Mouse (Mus musculus) hindbrain, embryonic 15.5 days (tissue): ENCODE data around the gene Ino80. TPM values are rescaled to one million over a fixed set of nuclear protein-coding genes. Genes with fewer than 3 reads are reported as not detected.

ENCODE experiments used
- ATAC-seq: fragments of 200-750 bp; cut with Nextera tagmentation; 2 replicates; pipeline ENCODE4 v1.8.0; 2017; ENCODE audit warnings: low read depth, moderate number of reproducible peaks, moderate TSS enrichment; ENCODE audit not compliant: low FRiP score
- H3K27ac ChIP-seq: fragments of 300-500 bp; sonication (generic); replicated peaks from 2 replicates; pipeline ENCODE4 v1.5.1; 2015; ENCODE audit warnings: mild to moderate bottlenecking, inconsistent platforms
- H3K27me3 ChIP-seq: fragments of 300-500 bp; sonication (generic); 2 replicates; pipeline ENCODE4 v1.6.1; 2015; ENCODE audit warnings: control low read depth, inconsistent platforms
- H3K36me3 ChIP-seq: fragments of 300-500 bp; sonication (generic); 2 replicates; pipeline ENCODE4 v1.6.1; 2015; ENCODE audit warnings: control low read depth, inconsistent platforms
- H3K4me1 ChIP-seq: fragments of 300-500 bp; sonication (generic); replicated peaks from 2 replicates; pipeline ENCODE4 v1.6.1; 2015; ENCODE audit warnings: control low read depth, inconsistent platforms
- H3K4me2 ChIP-seq: fragments of 300-500 bp; sonication (generic); 2 replicates; pipeline ENCODE4 v1.6.1; 2015; ENCODE audit warnings: moderate library complexity, mild to moderate bottlenecking, inconsistent platforms
- H3K4me3 ChIP-seq: fragments of 300-500 bp; sonication (generic); 2 replicates; pipeline ENCODE4 v1.5.1; 2015; ENCODE audit warnings: mild to moderate bottlenecking, inconsistent platforms
- H3K9ac ChIP-seq: fragments of 300-500 bp; sonication (generic); 2 replicates; pipeline ENCODE4 v1.6.1; 2015; ENCODE audit warnings: inconsistent platforms
- H3K9me3 ChIP-seq: fragments of 300-500 bp; sonication (generic); 2 replicates; pipeline ENCODE4 v1.6.1; 2016; ENCODE audit warnings: control low read depth, inconsistent platforms
- WGBS: fragments of 180-500 bp; shearing (Covaris S2); methylation state at CpG from one replicate; pipeline ENCODE4 v1.1.7; 2015; 5-methylcytosine and 5-hydroxymethylcytosine counted together
- polyA plus RNA-seq: library from polyadenylated mRNA; unstranded; fragments of >200 nt; fragmentation: Nextera tagmentation; extraction: Ambion mirVana; gene quantifications from 2 replicates; pipeline ENCODE4 v1.2.1, GENCODE M21; 2015

Ino80 gene
- polyA plus RNA-seq, 1 experiment from 2014 or later: 2.9 TPM

DNA sequence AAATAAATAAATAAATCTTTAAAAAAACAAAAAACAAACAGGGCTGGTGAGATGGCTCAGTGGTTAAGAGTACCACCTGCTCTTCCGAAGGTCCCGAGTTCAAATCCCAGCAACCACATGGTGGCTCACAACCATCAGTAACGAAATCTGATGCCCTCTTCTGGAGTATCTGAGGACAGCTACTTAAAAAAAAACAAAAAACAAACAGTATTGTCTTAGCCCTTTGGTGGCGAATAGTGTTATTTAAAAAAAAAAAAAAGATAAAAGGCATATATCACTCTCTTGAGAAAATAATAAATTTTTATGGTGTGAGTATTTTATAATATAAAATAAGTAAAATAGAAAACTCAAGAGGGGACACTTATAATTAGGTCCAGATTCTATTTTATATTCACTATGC, 41.0 kb downstream of the Ino80 start:
- H3K4me3 ChIP-seq: no peak overlapping the region
- H3K27ac ChIP-seq: no peak overlapping the region
- H3K9me3 ChIP-seq: no peaks in the 10 kb centered on the region
- H3K4me1 ChIP-seq: no peaks in the 10 kb centered on the region
- H3K36me3 ChIP-seq: peaks cover 45% of the 10 kb centered on the region
- H3K27me3 ChIP-seq: no peaks in the 10 kb centered on the region
- no peak for ATAC-seq
- WGBS: 94% methylated on average over 4 of the region's 4 CpGs
- H3K9ac ChIP-seq: no peak overlapping the region
- H3K4me2 ChIP-seq: no peak overlapping the region

DNA sequence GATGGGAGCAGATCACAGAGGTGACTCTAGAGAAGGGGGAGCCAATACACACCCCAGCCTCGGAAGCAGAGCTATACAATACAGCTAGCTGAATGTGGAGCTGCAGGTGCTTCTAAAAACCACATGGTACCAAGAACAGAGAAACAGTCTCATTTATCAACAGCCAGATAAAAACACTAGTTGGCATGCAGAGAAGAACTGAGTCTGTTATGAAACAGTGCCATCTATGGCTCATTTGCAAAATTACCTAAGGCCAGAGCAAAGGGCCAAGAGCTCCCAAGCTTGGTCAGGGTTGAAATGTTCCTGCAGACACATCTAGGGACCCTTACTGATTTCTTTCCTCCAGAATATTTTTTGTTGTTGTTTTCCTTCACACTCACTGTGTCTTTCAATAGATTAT, 63.7 kb downstream of the Ino80 start:
- Histone ChIP-seq H3K4me3 (no peak overlapping the region), H3K27ac (no peak overlapping the region), H3K4me2 (no peak overlapping the region), H3K27me3 (no peaks in the 10 kb centered on the region), H3K36me3 (peaks cover 53% of the 10 kb centered on the region), H3K9ac (no peak overlapping the region), H3K4me1 (peaks cover 8% of the 10 kb centered on the region; the same call in 1 of the 2 replicates), H3K9me3 (no peaks in the 10 kb centered on the region)
- ATAC-seq: peak; percentile 54; the same call in 1 of the 2 replicates
- WGBS: 24% methylated on average over 1 of the region's 1 CpGs

DNA sequence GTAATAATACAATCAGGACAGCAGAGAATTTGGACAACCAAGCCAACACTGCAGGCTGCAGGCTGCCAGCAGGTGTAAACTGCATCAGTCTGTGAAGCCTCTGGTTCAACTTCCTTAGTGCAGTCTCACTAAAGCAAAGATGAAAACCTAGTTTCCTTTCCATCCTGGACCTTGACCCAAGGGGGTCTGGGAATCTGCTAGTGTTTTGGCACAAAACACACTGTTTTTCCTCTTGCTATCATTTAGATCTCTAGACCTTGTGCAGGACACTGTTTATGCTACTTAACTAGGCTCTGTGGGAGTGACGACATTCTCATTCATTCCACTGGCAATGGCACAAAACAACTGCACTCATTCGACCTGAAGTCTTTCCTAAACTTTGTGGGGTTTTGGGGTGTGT, 65.8 kb downstream of the Ino80 start:
- no peak overlapping the region for H3K27ac ChIP-seq
- no peaks in the 10 kb centered on the region for H3K27me3 ChIP-seq
- no peak overlapping the region for H3K4me2 ChIP-seq
- no peaks in the 10 kb centered on the region for H3K9me3 ChIP-seq
- peaks cover 8% of the 10 kb centered on the region; the same call in 1 of the 2 replicates for H3K4me1 ChIP-seq
- H3K4me3 ChIP-seq: no peak overlapping the region
- ATAC-seq: no peak
- peaks cover 36% of the 10 kb centered on the region for H3K36me3 ChIP-seq
- H3K9ac ChIP-seq: no peak overlapping the region
- WGBS: 72% methylated on average over 2 of the region's 2 CpGs

DNA sequence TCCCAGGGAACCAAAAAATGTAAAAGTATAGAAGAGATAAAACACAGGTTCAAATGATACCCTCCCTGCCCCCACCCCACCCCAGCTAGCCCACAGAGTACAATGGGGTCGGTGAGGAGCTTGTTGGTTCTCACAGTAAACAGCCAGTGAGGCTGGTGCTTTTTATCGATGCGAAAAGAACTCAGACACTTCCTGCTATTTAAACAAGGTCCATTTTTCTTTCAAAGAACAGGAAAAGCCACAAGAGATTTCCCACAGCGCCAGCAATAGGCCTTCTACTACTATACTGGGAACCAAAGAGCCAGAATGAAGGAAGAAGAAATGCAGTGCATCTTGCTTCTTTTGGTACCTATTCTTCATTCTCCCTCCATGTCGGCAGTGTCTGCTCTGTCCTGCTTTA, 66.5 kb downstream of the Ino80 start:
- peaks cover 8% of the 10 kb centered on the region; the same call in 1 of the 2 replicates for H3K4me1 ChIP-seq
- no peak overlapping the region for H3K9ac ChIP-seq
- WGBS: 76% methylated on average over 5 of the region's 5 CpGs
- no peak overlapping the region for H3K4me3 ChIP-seq
- H3K4me2 ChIP-seq: no peak overlapping the region
- H3K9me3 ChIP-seq: no peaks in the 10 kb centered on the region
- no peak overlapping the region for H3K27ac ChIP-seq
- H3K36me3 ChIP-seq: peaks cover 39% of the 10 kb centered on the region
- H3K27me3 ChIP-seq: no peaks in the 10 kb centered on the region
- ATAC-seq: no peak

DNA sequence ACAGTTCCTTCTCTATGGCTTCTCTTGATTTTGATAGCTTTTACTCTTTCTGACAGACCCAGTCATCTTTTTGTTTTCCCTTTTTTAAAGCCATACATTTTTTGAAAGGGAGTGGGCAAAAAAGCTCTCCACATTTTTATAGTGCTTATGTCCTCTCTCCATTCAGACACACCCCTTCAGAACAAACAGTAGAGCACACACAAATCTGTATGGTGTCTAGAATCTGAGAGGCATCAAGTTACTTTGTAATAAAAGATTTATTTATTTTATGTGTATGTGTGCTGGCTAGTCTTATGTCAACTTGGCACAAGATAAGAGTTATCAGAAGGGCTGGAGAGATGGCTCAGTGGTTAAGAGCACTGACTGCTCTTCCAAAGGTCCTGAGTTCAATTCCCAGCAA, 68.8 kb downstream of the Ino80 start:
- Histone ChIP-seq H3K4me2 (no peak overlapping the region), H3K9me3 (no peaks in the 10 kb centered on the region), H3K4me1 (peaks cover 8% of the 10 kb centered on the region; the same call in 1 of the 2 replicates), H3K36me3 (peaks cover 45% of the 10 kb centered on the region), H3K27ac (peak overlapping the region; percentile 69), H3K4me3 (no peak overlapping the region), H3K9ac (no peak overlapping the region), H3K27me3 (no peaks in the 10 kb centered on the region)
- no peak for ATAC-seq

DNA sequence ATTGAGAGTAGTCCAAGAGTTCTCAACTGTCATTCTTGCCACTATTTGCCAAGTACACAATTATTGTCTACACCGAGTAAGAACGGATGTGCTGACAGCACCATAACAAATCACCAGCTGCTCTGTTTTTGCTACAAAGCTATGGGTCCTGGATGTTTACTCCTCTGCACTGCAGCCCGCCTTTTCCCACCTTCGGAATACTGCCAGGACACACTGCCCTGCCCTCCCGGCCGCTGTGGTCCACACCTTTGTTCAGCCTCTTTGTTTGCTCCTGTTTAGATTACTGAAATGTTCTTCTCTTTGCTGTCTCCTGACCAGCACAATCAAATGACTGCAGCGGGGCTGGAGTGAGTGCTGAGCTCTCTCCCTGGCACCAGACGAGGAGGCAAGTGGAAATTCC, 69.2 kb downstream of the Ino80 start:
- WGBS: 62% methylated on average over 8 of the region's 8 CpGs
- H3K4me2 ChIP-seq: no peak overlapping the region
- H3K27me3 ChIP-seq: no peaks in the 10 kb centered on the region
- no peaks in the 10 kb centered on the region for H3K9me3 ChIP-seq
- peak; percentile 61; the same call in 1 of the 2 replicates for ATAC-seq
- peak overlapping the region; percentile 69 for H3K27ac ChIP-seq
- H3K4me3 ChIP-seq: no peak overlapping the region
- no peak overlapping the region for H3K9ac ChIP-seq
- H3K4me1 ChIP-seq: 0 out of 2 replicates have a peak, but pooled peaks cover 4% of the 10 kb centered on the region
- peaks cover 43% of the 10 kb centered on the region for H3K36me3 ChIP-seq

DNA sequence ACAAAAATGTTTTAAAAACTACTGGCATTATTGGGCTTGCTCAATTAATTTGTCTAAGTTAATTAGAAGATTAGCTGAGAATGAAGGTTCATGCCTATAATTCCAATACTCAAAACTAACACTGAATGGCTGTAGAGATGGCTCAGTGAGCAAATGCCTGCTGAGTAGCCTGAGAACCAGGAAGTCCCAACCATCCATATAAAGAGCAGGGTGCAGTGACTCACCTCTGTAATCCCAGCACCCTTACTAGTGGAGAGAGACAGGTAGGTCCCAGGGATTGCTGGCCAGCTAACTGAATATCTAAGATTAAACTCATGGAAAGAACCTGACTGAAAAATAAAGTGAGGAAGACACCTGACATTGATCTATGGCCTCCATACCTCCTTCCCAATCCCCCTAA, 78.2 kb downstream of the Ino80 start:
- no peak for ATAC-seq
- no peak overlapping the region for H3K9ac ChIP-seq
- no peak overlapping the region for H3K27ac ChIP-seq
- H3K27me3 ChIP-seq: no peaks in the 10 kb centered on the region
- no peaks in the 10 kb centered on the region for H3K4me1 ChIP-seq
- peaks cover 26% of the 10 kb centered on the region for H3K36me3 ChIP-seq
- H3K9me3 ChIP-seq: no peaks in the 10 kb centered on the region
- H3K4me3 ChIP-seq: no peak overlapping the region
- no peak overlapping the region for H3K4me2 ChIP-seq

DNA sequence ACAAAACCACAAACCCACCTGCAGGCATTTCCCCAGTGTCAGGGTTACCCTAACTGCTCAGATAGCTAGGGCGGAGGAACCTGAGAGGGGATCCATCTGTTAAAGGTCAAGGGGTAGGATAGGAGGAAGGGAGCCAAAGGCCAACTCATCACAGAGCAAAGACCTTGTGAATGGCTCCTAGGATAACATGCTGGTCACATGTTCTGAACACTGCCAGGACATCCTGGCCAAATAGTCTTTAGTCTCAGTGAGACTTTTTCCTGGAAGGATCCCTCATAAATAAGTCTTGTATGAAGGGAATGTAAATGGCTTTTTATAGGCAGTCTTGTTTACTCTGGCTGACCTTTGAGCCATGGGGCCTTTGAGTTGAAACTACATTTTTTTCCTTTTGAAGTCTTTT, 78.8 kb downstream of the Ino80 start:
- WGBS: 86% methylated on average over 1 of the region's 1 CpGs
- H3K27me3 ChIP-seq: no peaks in the 10 kb centered on the region
- no peak for ATAC-seq
- H3K27ac ChIP-seq: no peak overlapping the region
- no peak overlapping the region for H3K4me2 ChIP-seq
- H3K4me3 ChIP-seq: no peak overlapping the region
- no peaks in the 10 kb centered on the region for H3K4me1 ChIP-seq
- no peaks in the 10 kb centered on the region for H3K9me3 ChIP-seq
- H3K36me3 ChIP-seq: peaks cover 26% of the 10 kb centered on the region; the same call in 1 of the 2 replicates
- no peak overlapping the region for H3K9ac ChIP-seq

DNA sequence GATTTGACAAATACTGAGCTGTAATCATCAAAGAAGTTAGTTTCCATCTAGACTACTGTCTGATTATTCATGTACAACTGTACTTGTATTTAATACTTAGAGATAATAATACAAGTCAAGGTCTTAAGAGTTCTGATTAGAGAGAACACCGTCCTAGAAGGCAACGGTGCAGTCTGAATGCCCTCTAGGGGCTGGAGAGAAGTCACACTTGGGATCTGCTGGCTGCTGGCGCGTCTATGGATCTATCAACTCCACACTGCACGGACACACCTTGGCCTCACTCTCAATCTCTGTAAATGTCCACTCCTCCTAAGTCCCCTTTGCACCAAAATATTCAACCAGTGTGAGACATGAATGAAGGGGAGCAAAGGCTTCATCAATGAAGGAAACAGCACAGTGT, 79.2 kb downstream of the Ino80 start:
- WGBS: 90% methylated on average over 5 of the region's 5 CpGs
- peaks cover 26% of the 10 kb centered on the region; the same call in 1 of the 2 replicates for H3K36me3 ChIP-seq
- H3K9ac ChIP-seq: no peak overlapping the region
- H3K27ac ChIP-seq: no peak overlapping the region
- H3K27me3 ChIP-seq: no peaks in the 10 kb centered on the region
- no peak for ATAC-seq
- no peak overlapping the region for H3K4me3 ChIP-seq
- no peak overlapping the region for H3K4me2 ChIP-seq
- no peaks in the 10 kb centered on the region for H3K4me1 ChIP-seq
- no peaks in the 10 kb centered on the region for H3K9me3 ChIP-seq

DNA sequence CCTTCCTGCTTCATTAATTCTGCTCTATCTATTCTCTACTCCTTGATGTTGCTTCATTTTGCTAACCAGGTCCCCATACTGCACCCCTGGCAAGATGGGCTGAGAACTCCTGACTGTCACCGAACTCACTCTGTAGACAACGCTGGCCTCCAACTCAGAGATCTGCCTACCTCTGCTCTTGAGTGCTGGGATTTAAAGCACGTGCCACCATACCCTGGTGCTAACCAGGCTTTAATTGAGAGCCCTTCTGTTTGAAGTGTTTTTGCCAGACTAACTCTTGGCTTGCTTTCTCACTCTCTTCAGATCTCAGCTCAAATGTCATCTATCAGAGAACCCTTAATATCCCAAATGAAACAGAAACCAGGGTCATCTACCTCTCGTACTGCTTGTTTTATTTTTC, 87.5 kb downstream of the Ino80 start:
- Histone ChIP-seq H3K27ac (no peak overlapping the region), H3K9me3 (no peaks in the 10 kb centered on the region), H3K4me1 (no peaks in the 10 kb centered on the region), H3K36me3 (peaks cover 22% of the 10 kb centered on the region), H3K4me2 (no peak overlapping the region), H3K9ac (no peak overlapping the region), H3K27me3 (no peaks in the 10 kb centered on the region), H3K4me3 (no peak overlapping the region)
- WGBS: 95% methylated on average over 4 of the region's 4 CpGs
- no peak for ATAC-seq

DNA sequence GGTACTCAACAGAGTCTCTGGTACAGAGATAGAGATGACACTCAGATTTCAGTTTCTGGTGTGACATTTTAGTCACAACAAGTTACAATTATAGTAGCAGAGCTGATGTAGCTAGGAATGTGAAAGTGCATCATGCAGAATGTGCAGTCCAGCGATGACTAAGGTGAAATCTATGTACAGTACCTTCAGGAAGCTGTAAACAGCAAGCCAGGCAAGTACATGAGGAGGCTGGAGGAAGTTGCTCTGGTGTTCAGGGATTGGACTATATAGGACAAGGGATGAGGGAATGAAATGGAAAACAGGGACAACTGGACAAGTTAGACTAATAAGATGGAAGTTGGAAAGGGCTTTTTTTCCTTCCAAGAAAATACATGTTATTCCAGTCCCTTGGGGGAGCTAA, 89.2 kb downstream of the Ino80 start:
- Histone ChIP-seq H3K27ac (no peak overlapping the region), H3K36me3 (peaks cover 26% of the 10 kb centered on the region), H3K27me3 (no peaks in the 10 kb centered on the region), H3K4me3 (no peak overlapping the region), H3K9me3 (no peaks in the 10 kb centered on the region), H3K4me2 (no peak overlapping the region), H3K9ac (no peak overlapping the region), H3K4me1 (no peaks in the 10 kb centered on the region)
- no peak for ATAC-seq
- 89% methylated on average over 1 of the region's 1 CpGs for WGBS

DNA sequence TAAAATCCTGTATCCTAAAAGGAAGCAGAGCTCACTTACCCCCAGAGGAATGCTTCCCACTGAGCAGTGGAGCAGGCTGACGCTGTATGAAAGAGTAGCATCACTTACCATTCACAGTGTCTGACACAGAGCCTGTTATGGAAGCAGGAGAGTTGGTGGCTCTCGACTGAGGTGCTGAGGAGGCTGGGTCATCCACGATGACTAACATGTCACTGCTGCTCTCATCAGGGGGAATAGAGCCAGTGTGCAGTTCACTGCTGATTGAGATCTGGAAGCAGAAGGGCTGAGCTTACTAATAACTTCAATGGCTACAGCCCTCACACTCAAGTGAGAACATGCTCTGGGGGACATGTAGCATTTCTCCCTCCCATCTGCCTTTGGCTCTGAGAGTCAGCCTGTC, 98.0 kb downstream of the Ino80 start:
- ATAC-seq: no peak
- WGBS: 88% methylated on average over 3 of the region's 3 CpGs
- Histone ChIP-seq H3K27me3 (no peaks in the 10 kb centered on the region), H3K9me3 (no peaks in the 10 kb centered on the region), H3K36me3 (peaks cover 68% of the 10 kb centered on the region), H3K4me1 (no peaks in the 10 kb centered on the region), H3K27ac (no peak overlapping the region), H3K9ac (no peak overlapping the region), H3K4me3 (no peak overlapping the region), H3K4me2 (no peak overlapping the region)

DNA sequence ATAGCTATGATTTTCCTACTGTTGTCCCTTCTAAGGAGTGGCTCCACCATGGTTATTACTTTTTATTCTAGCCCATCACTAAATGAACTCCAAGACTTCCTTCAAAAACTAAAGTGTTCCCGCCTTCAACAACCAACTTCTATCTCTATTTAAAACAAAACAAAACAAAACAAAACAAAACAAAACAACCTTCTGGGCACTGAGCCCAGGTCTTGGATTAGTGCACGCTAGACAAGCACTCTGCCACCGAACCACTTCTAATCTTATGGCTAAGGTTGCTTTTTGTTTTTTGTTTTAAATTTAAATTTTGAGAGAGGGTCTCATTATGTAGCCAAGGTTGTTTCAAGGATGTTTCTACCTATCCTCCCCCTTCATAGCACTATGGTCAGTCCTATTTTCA, 99.7 kb downstream of the Ino80 start:
- Histone ChIP-seq H3K4me1 (no peaks in the 10 kb centered on the region), H3K4me2 (no peak overlapping the region), H3K9me3 (no peaks in the 10 kb centered on the region), H3K27ac (no peak overlapping the region), H3K4me3 (no peak overlapping the region), H3K9ac (no peak overlapping the region), H3K36me3 (peaks cover 74% of the 10 kb centered on the region), H3K27me3 (no peaks in the 10 kb centered on the region)
- 71% methylated on average over 3 of the region's 3 CpGs for WGBS
- ATAC-seq: no peak
